Mouse (Mus musculus) bone marrow macrophage, adult 2 months (primary cell): Measurements from ENCODE around the gene Il12a.

Experiments
- CTCF ChIP-seq: IDR thresholded peaks from 2 replicates; pipeline ENCODE4 v1.5.1; 2012; ENCODE audit warnings: low read depth, mild to moderate bottlenecking, low read length, moderate library complexity
- POLR2A ChIP-seq: IDR thresholded peaks from 2 replicates; pipeline ENCODE4 v1.6.1; 2012; ENCODE audit warnings: mild to moderate bottlenecking, low read depth, low read length, borderline replicate concordance

DNA sequence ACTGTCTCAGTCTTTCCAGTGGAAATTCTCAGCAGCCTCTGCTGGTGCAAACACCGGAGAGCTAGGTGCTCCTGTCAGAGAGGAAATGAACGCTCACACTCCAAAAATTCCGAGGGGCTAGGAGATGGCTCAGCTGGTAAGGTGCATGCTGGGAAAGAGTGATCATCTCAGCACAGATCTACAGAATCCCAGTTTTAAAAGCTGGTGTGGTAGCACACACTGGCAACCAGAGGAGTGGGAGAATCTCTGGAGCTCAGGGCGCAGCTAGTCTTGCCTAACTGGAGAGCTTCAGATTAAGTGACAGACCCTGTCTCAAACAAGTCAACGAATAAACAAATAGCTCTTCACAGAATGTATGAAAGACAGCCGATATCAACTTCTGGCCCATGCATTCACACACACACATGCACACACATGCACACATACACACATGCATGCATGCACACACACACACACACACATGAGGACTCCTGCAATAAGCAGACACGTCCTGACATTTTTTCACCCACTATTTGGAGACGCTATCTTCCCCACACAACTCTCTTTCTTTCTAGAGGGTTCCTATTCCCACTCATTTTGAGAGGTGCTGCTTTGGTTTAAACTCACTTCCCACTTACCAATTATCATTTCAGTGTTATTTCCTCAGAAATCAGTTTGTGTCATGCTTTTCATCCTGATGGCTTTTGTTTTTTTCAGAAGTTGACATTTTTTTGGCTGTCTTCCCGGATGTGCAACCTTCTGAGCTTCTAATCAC, 52.5 kb downstream of the Il12a start:
- no peak for TF ChIP-seq CTCF
- no peak for TF ChIP-seq POLR2A
